Mouse (Mus musculus) embryonic facial prominence, embryonic 11.5 days (tissue): ENCODE results near the gene Slc44a1. TPM values are rescaled to one million over a fixed set of nuclear protein-coding genes. Genes with fewer than 3 reads are reported as not detected.

ENCODE experiments used
- ATAC-seq: fragments of 200-750 bp; cut with Nextera tagmentation; replicated peaks from 2 replicates; pipeline ENCODE4 v1.8.0; 2017; ENCODE audit warnings: low read depth; ENCODE audit not compliant: insufficient number of reproducible peaks, low FRiP score, low TSS enrichment
- DNase-seq: peaks from one replicate; pipeline ENCODE4 v3.0.0-alpha.2; 2015; ENCODE audit warnings: low spot score
- H3K27ac ChIP-seq: fragments of 300-500 bp; sonication (generic); replicated peaks from 2 replicates; pipeline ENCODE4 v1.5.1; 2014; ENCODE audit warnings: mild to moderate bottlenecking, low read depth, low read length, control low read depth
- H3K27me3 ChIP-seq: fragments of 300-500 bp; sonication (generic); 2 replicates; pipeline ENCODE4 v1.6.1; 2014; ENCODE audit warnings: mild to moderate bottlenecking, low read length, moderate library complexity, mixed read lengths; ENCODE audit not compliant: control insufficient read depth, insufficient read depth
- H3K36me3 ChIP-seq: fragments of 300-500 bp; sonication (generic); replicated peaks from 2 replicates; pipeline ENCODE4 v1.6.1; 2014; ENCODE audit warnings: low read depth, mild to moderate bottlenecking, low read length, moderate library complexity, mixed read lengths; ENCODE audit not compliant: control insufficient read depth, insufficient read depth
- H3K4me1 ChIP-seq: fragments of 300-500 bp; sonication (generic); 2 replicates; pipeline ENCODE4 v1.6.1; 2014; ENCODE audit warnings: low read length, mixed read lengths; ENCODE audit not compliant: control insufficient read depth, insufficient read depth
- H3K4me2 ChIP-seq: fragments of 300-500 bp; sonication (generic); 2 replicates; pipeline ENCODE4 v1.6.1; 2014; ENCODE audit warnings: low read depth, mild to moderate bottlenecking, control low read depth, low read length, moderate library complexity
- H3K4me3 ChIP-seq: fragments of 300-500 bp; sonication (generic); 2 replicates; pipeline ENCODE4 v1.5.1; 2014; ENCODE audit warnings: low read depth, low read length, control low read depth
- H3K9ac ChIP-seq: fragments of 300-500 bp; sonication (generic); replicated peaks from 2 replicates; pipeline ENCODE4 v1.6.1; 2014; ENCODE audit warnings: mild to moderate bottlenecking, control low read depth, low read length
- H3K9me3 ChIP-seq: fragments of 300-500 bp; sonication (generic); replicated peaks from 2 replicates; pipeline ENCODE4 v1.6.1; 2016; ENCODE audit warnings: mild to moderate bottlenecking, low read length, inconsistent platforms, mixed read lengths; ENCODE audit not compliant: control insufficient read depth
- WGBS: fragments of 180-500 bp; shearing (Covaris S2); extraction: QIAGEN DNeasy Blood & Tissue Kit; methylation state at CpG from one replicate; pipeline ENCODE4 v1.1.7; 2014; 5-methylcytosine and 5-hydroxymethylcytosine counted together
- polyA plus RNA-seq: library from polyadenylated mRNA; unstranded; fragments of >200 nt; fragmentation: Nextera tagmentation; extraction: Ambion mirVana; gene quantifications from 2 replicates; pipeline ENCODE4 v1.2.1, GENCODE M21; 2014

The Slc44a1 gene
- polyA plus RNA-seq, 1 experiment from 2014 or later = 30.0 TPM

DNA sequence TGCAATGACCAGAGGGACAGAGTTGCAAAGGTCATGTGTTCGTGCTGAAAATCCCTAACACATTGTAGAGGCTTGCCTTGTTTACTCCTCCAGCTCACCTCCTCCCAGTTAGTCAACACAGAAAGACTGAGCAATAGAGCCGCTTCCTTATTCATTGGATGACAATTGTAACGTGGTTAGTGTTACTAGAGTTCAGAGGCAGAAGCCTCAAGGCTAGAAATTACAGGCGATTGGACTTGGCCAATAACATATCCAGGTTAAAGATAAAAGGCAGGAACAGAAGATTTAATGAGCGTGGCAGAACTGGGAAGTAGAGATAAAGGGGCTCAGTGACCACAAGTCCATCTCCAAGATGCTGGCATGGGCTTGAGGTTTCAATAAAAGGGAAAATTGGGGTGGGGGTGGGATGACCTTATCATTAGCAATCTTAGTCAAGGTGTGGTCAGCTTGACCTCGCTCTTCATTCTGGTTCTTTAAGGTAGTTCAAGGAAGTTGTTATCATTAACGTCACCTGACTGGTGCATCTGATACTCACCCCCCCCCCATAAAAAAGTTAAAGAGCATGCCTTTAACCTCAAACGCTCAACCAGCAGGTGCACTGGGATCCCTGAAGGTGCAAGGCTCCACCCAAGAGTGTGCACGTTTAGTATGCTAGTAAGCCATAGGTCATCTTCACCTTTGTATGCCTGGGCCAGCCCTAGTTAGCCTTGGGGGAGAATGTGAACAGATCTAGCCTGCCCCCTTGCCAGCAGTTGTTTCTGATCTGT is 26.0 kb upstream of the Slc44a1 start:
- no peaks in the 10 kb centered on the region for H3K9me3 ChIP-seq
- 79% methylated on average over 9 of the region's 9 CpGs for WGBS
- H3K27ac ChIP-seq = no peak overlapping the region

DNA sequence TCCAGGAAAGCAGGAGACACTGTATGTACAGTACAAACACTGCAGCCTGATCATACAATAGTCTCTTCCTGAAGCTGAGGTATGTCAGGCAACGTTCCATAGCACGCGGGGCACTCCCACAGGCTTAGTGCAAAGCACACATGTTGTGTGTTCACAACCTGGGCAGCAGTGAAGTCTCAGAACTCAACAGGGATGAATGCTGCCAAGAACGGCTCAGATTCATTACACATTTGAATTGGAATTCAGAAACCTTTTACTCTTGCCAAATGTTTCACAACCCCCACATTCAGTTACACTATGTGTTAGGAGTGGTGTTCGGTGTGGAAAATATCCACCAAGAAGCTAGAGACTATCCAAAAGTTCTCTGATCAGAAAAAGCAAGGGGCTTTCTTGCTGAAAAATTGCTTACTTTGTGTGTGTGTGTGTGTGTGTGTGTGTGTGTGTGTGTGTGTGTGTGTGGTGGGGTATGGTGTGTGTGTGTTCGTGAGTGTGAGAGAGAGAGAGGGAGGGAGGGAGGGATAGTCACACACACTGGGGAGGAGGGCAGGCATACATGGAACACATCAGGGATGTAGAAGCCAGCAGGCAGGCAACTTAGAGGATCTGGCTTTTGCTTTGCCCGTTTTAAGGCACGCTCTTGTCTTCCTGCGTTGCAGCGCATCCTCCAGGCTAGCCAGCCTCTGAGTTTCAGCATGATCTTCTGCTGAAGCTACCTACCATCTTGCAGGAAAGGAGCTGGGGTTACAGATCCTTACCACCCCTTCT is 24.2 kb upstream of the Slc44a1 start:
- ATAC-seq = no peak
- H3K27me3 ChIP-seq = no peaks in the 10 kb centered on the region

More for the DNA sequence above, 26.0 kb upstream of the Slc44a1 start:
- DNase-seq (no peak), ATAC-seq (no peak)
- no peak overlapping the region for H3K9ac ChIP-seq
- H3K4me1 ChIP-seq = no peaks in the 10 kb centered on the region
- H3K27me3 ChIP-seq = no peaks in the 10 kb centered on the region
- no peak overlapping the region for H3K4me3 ChIP-seq
- H3K36me3 ChIP-seq = no peaks in the 10 kb centered on the region
- no peak overlapping the region for H3K4me2 ChIP-seq

DNA sequence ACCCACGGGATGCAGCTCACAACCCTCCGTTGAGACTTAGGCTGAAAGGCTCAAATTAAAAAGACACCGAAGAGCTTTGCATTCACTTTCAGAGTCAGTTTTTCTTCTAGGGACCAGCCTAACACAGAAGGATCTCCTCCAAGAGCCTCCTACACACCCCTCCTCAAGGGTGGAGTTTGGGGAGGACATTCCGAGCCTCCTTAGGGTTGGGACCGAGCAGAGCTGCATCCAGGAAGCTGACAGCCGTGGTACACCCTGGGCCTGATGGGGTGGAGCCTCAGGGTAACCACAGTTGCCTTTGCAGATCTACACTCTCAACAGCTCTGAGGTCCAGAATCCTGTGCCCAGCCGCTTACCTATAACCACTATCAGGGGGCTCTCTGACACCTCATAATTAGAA is 23.3 kb upstream of the Slc44a1 start:
- no peak for ATAC-seq
- WGBS = 55% methylated on average over 7 of the region's 7 CpGs
- no peaks in the 10 kb centered on the region for H3K9me3 ChIP-seq
- no peak overlapping the region for H3K27ac ChIP-seq
- no peaks in the 10 kb centered on the region for H3K36me3 ChIP-seq
- no peak for DNase-seq
- H3K4me1 ChIP-seq = no peaks in the 10 kb centered on the region
- H3K4me3 ChIP-seq = no peak overlapping the region
- H3K9ac ChIP-seq = no peak overlapping the region
- H3K27me3 ChIP-seq = no peaks in the 10 kb centered on the region
- H3K4me2 ChIP-seq = no peak overlapping the region

More for the DNA sequence above, 24.2 kb upstream of the Slc44a1 start:
- Histone ChIP-seq H3K4me1 (no peaks in the 10 kb centered on the region), H3K4me2 (no peak overlapping the region), H3K4me3 (no peak overlapping the region), H3K9ac (no peak overlapping the region), H3K27ac (no peak overlapping the region), H3K36me3 (no peaks in the 10 kb centered on the region), H3K9me3 (no peaks in the 10 kb centered on the region)
- no peak for DNase-seq
- 82% methylated on average over 9 of the region's 10 CpGs for WGBS

DNA sequence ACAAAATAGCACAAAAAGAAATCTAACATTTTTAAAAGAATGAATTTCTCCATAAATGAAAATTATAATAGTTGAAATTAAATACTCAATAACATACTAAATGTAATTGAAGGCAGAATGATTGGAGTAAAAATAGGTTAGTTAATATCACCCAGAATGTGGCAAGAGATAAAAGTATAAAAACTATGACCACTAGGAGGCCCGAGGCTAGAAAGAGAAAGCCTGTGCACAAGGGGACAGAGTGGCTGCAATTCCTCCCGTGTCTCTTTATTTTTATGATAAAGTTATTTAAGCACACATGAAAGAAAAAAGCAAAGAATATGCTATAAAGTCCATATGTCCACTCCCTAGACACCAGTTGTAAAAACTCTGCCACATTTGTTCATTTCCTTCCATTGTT is 17.4 kb upstream of the Slc44a1 start:
- 89% methylated on average over 2 of the region's 2 CpGs for WGBS
- H3K9ac ChIP-seq = no peak overlapping the region
- ATAC-seq (no peak), DNase-seq (no peak)
- no peaks in the 10 kb centered on the region for H3K27me3 ChIP-seq
- no peaks in the 10 kb centered on the region for H3K4me1 ChIP-seq
- no peak overlapping the region for H3K27ac ChIP-seq
- no peaks in the 10 kb centered on the region for H3K9me3 ChIP-seq
- no peak overlapping the region for H3K4me2 ChIP-seq
- H3K4me3 ChIP-seq = no peak overlapping the region
- H3K36me3 ChIP-seq = no peaks in the 10 kb centered on the region

DNA sequence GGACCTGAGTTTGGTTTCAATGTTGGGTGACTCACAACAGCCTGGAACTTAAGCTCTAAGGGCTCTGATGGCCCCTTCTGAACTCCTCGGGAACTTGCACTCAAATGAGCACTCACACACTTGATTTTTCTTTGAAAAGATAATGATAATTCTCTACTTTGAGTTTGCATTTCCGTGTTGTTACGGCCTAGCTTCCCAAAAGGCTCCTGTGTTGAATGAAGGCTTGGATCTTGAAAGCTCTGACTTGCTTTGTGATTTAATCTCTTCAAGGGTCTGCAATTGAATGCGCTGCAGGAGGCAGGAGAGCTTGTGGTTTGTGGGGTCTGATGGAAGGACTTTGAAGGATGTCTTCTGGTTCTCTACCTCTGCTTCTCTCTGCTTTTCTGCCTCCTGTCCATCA is 13.1 kb upstream of the Slc44a1 start:
- Histone ChIP-seq H3K36me3 (no peaks in the 10 kb centered on the region), H3K4me1 (no peaks in the 10 kb centered on the region), H3K4me2 (no peak overlapping the region), H3K27ac (no peak overlapping the region), H3K9ac (no peak overlapping the region), H3K27me3 (no peaks in the 10 kb centered on the region), H3K4me3 (no peak overlapping the region), H3K9me3 (no peaks in the 10 kb centered on the region)
- DNase-seq (no peak), ATAC-seq (no peak)
- 69% methylated on average over 4 of the region's 4 CpGs for whole genome bisulfite sequencing

DNA sequence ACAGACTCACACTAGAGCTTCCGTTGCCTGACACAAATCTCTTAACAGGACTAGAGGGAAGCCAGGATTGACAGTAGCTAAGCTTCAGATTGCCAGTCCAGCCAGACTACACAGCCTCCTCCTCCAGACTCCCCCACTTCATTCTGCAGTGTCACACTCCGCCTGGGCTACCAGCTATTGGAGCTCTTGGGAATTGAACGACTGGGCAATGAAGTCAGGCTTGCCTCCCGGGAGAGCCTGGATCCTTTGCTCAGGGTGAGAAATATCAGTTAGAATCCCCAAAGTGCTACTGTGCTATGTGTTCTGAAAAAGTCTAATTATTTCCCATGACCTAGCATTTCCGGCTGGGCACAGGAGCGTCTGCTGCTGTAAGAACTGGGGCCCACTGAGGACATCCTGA is 9.7 kb upstream of the Slc44a1 start:
- Histone ChIP-seq H3K4me3 (no peak overlapping the region), H3K9me3 (no peaks in the 10 kb centered on the region), H3K27me3 (no peaks in the 10 kb centered on the region), H3K36me3 (no peaks in the 10 kb centered on the region), H3K9ac (no peak overlapping the region), H3K4me1 (no peaks in the 10 kb centered on the region), H3K4me2 (no peak overlapping the region), H3K27ac (no peak overlapping the region)
- no peak for DNase-seq
- WGBS = 66% methylated on average over 6 of the region's 6 CpGs
- ATAC-seq = no peak

DNA sequence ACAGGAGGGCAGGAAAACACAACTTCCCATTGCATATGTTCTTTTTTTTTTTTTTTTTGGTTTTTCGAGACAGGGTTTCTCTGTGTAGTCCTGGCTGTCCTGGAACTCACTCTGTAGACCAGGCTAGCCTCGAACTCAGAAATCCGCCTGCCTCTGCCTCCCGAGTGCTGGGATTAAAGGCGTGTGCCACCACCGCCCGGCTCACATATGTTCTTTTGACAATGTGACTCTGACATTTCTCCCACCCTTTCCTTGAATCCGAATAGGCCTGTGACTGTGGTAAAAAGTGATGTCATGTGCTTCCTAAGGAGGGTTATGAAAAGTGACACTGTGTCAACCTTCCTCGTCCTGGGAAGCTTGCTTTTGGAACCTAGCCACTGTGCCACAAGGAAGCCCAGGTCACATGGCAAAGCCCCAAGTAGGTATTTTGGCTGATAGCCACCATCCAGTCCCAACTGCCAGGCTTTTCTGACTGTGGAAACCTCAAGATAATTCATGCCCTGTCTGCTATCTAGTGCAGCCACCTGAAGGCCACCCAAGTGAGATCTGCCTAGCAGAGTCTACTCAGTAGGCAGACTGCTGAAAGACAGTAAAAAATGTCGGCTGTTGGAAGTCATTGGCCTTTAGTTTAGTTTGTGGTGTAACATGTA is 8.5 kb upstream of the Slc44a1 start:
- ATAC-seq (no peak), DNase-seq (no peak)
- Histone ChIP-seq H3K4me2 (no peak overlapping the region), H3K9ac (no peak overlapping the region), H3K27me3 (no peaks in the 10 kb centered on the region), H3K4me3 (no peak overlapping the region), H3K36me3 (no peaks in the 10 kb centered on the region), H3K27ac (no peak overlapping the region), H3K9me3 (no peaks in the 10 kb centered on the region), H3K4me1 (no peaks in the 10 kb centered on the region)
- WGBS = 89% methylated on average over 10 of the region's 10 CpGs
